Mouse (Mus musculus) myocyte (in vitro differentiated cells): Measurements from ENCODE around the gene Dixdc1. TPM values are rescaled to one million over a fixed set of nuclear protein-coding genes. Genes with fewer than 3 reads are reported as not detected.

Experiments used
- H3K27me3 ChIP-seq: one replicate; pipeline ENCODE4 v1.6.1; 2011; ENCODE audit not compliant: control insufficient read depth, insufficient read depth, insufficient read length
- H3K36me3 ChIP-seq: one replicate; pipeline ENCODE4 v1.6.1; 2011; ENCODE audit not compliant: control insufficient read depth, insufficient read depth
- H3K4me2 ChIP-seq: one replicate; pipeline ENCODE4 v1.6.1; 2011; ENCODE audit warnings: low read depth, control low read depth
- H3K4me3 ChIP-seq: one replicate; pipeline ENCODE4 v1.5.1; 2011; ENCODE audit warnings: mild to moderate bottlenecking, control low read depth, moderate library complexity
- H3K79me2 ChIP-seq: one replicate; pipeline ENCODE4 v1.6.1; 2011; ENCODE audit not compliant: control insufficient read depth, insufficient read depth
- H3ac ChIP-seq: one replicate; pipeline ENCODE4 v1.6.1; 2011; ENCODE audit not compliant: control insufficient read depth, insufficient read length
- CEBPB ChIP-seq: IDR thresholded peaks from 2 replicates; pipeline ENCODE4 v1.6.1; 2011; ENCODE audit warnings: mild to moderate bottlenecking, moderate library complexity; ENCODE audit not compliant: poor library complexity, insufficient read depth, severe bottlenecking
- E2F4 ChIP-seq: IDR thresholded peaks from one replicate; pipeline ENCODE4 v1.6.1; 2011; ENCODE audit warnings: mild to moderate bottlenecking, control low read depth, moderate library complexity; ENCODE audit not compliant: insufficient read depth
- MAX ChIP-seq: IDR thresholded peaks from one replicate; pipeline ENCODE4 v1.6.1; 2011; ENCODE audit warnings: low read depth, mild to moderate bottlenecking, control low read depth
- MYOD1 ChIP-seq, 3 experiments: IDR thresholded peaks; one replicate each; pipeline ENCODE4 v1.6.1; 2011; ENCODE audit warnings: control low read depth in 2 of 3, low read depth in 2 of 3, mild to moderate bottlenecking in 2 of 3, moderate library complexity in 1 of 3; ENCODE audit not compliant: insufficient read length in 2 of 3, control insufficient read depth in 1 of 3
- MYOG ChIP-seq, 3 experiments: IDR thresholded peaks; one replicate each; pipeline ENCODE4 v1.6.1; 2011; ENCODE audit warnings: control low read depth in 2 of 3, low read depth in 2 of 3, mild to moderate bottlenecking in 2 of 3; ENCODE audit not compliant: insufficient read length in 2 of 3, control insufficient read depth in 1 of 3, insufficient read depth in 1 of 3
- POLR2A ChIP-seq: IDR thresholded peaks from one replicate; pipeline ENCODE4 v1.6.1; 2011; ENCODE audit warnings: low read depth, mild to moderate bottlenecking, control low read depth, moderate library complexity; ENCODE audit not compliant: insufficient read length
- POLR2AphosphoS2 ChIP-seq: IDR thresholded peaks from one replicate; pipeline ENCODE4 v1.6.1; 2011; ENCODE audit warnings: low read depth, control low read depth; ENCODE audit not compliant: insufficient read length
- REST ChIP-seq: IDR thresholded peaks from one replicate; pipeline ENCODE4 v1.6.1; 2011; ENCODE audit warnings: mild to moderate bottlenecking, control low read depth, moderate library complexity; ENCODE audit not compliant: insufficient read depth, insufficient read length
- SRF ChIP-seq: IDR thresholded peaks from one replicate; pipeline ENCODE4 v1.6.1; 2011; ENCODE audit warnings: low read depth; ENCODE audit not compliant: control insufficient read depth, insufficient read length
- TCF12 ChIP-seq: IDR thresholded peaks from one replicate; pipeline ENCODE4 v1.6.1; 2011; ENCODE audit warnings: mild to moderate bottlenecking, control low read depth; ENCODE audit not compliant: poor library complexity, insufficient read depth, severe bottlenecking
- TCF3 ChIP-seq: IDR thresholded peaks from one replicate; pipeline ENCODE4 v1.6.1; 2011; ENCODE audit warnings: low read depth, control low read depth; ENCODE audit not compliant: insufficient read length
- USF1 ChIP-seq: IDR thresholded peaks from one replicate; pipeline ENCODE4 v1.6.1; 2011; ENCODE audit warnings: low read depth, mild to moderate bottlenecking, control low read depth, moderate library complexity
- polyA plus RNA-seq: library from polyadenylated mRNA; unstranded; fragments of >200 nt; fragmentation: generic; extraction: Trizol; gene quantifications from one replicate; pipeline ENCODE4 v1.2.1, GENCODE M21; 2012; ENCODE audit warnings: missing spikeins

The Dixdc1 gene
- polyA plus RNA-seq, 1 experiment: 1.1 TPM

DNA sequence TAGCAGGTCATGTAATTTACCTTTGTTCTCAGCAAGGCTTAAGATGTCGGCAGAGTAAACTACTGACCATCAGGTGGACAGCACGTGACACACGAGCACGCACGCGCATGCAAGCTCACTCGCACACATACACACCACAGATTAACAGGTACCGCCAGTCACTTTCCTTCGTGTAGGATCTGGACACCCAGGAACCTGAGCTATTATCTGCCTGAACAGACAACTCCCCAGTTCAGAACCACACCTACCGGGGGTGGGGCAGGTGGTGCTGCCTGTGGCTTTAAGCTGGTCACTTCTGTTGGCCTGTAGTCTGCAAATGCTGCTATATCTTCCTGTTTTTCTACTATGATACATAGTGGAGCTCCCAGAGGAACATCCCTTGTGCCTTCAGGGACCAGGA, 88.8 kb downstream of the Dixdc1 start:
- Histone ChIP-seq H3ac (no peak overlapping the region), H3K79me2 (no peaks in the 10 kb centered on the region), H3K36me3 (peaks cover 41% of the 10 kb centered on the region), H3K4me2 (no peak overlapping the region), H3K4me3 (no peak overlapping the region), H3K27me3 (no peaks in the 10 kb centered on the region)
- TF ChIP-seq MAX (no peak), CEBPB (no peak), TCF12 (no peak), SRF (no peak), MYOG (IDR thresholded peaks at IDR 0.05; ENCODE audit: control insufficient read depth in 1 of 3, insufficient read depth in 1 of 3, insufficient read length in 2 of 3, low read depth in 2 of 3) (no peak), REST (no peak), POLR2A (no peak), POLR2AphosphoS2 (no peak), MYOD1 (IDR thresholded peaks at IDR 0.05; ENCODE audit: control insufficient read depth in 1 of 3, insufficient read length in 2 of 3, low read depth in 2 of 3) (no peak), TCF3 (no peak), E2F4 (no peak), USF1 (no peak)

DNA sequence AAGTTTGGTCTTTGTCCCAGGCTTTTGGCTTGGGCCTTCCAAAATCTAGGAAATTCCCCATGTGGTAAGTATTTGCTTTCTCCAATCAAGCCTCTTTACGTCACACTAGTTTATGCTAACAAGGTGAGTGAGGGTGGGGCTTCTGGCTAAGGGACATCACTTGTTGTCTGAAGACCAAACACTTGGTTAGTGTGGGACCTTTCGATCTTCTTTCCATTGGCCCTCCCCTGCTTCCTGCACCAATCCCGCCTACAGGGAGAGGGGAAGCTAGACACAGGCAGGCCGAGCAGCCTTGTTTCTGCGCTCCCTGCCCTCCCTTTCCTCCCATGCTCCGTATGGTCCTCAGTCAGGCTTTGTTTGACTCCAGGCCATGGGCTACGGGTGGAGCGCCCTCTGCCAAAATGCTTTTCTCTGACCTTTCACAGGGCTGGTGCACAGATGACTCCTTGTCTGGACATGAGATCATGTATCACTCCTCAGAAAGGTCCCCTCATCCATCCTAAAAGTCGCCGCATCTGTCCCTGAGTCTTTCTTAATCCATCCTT, 92.4 kb downstream of the Dixdc1 start:
- Histone ChIP-seq H3K4me2 (no peak overlapping the region), H3K36me3 (peaks cover 39% of the 10 kb centered on the region), H3K79me2 (no peaks in the 10 kb centered on the region), H3K27me3 (no peaks in the 10 kb centered on the region), H3ac (no peak overlapping the region), H3K4me3 (no peak overlapping the region)
- no peak for TF ChIP-seq E2F4
- no peak for TF ChIP-seq MYOG (IDR thresholded peaks at IDR 0.05; ENCODE audit: control insufficient read depth in 1 of 3, insufficient read depth in 1 of 3, insufficient read length in 2 of 3, low read depth in 2 of 3)
- TF ChIP-seq SRF: no peak
- no peak for TF ChIP-seq TCF3
- no peak for TF ChIP-seq POLR2AphosphoS2
- no peak for TF ChIP-seq MAX
- TF ChIP-seq CEBPB: no peak

DNA sequence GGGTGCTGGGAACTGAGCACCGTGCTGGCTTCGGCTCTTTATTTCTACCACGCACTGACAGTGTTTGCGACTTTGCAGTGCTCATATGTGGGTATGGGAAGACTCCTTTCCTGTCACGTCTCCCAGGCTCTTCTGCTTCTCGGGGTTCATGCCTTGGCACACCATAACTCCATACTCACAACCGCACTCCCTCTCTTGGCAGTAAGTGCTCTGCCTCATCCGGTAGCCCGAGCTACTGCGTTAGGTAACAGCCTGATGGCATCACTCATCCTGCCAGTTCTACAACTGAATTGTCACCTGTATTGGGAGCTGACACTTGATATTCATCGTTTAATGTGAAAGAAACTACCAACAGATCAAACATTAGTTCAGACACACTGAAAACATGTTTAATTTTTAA, 105.0 kb downstream of the Dixdc1 start:
- Histone ChIP-seq H3ac (no peak overlapping the region), H3K27me3 (no peaks in the 10 kb centered on the region), H3K4me2 (no peak overlapping the region), H3K4me3 (no peak overlapping the region), H3K36me3 (peaks cover 14% of the 10 kb centered on the region), H3K79me2 (no peaks in the 10 kb centered on the region)
- TF ChIP-seq SRF: no peak
- TF ChIP-seq USF1: no peak
- no peak for TF ChIP-seq MYOG (IDR thresholded peaks at IDR 0.05; ENCODE audit: control insufficient read depth in 1 of 3, insufficient read depth in 1 of 3, insufficient read length in 2 of 3, low read depth in 2 of 3)
- no peak for TF ChIP-seq TCF3
- no peak for TF ChIP-seq POLR2A
- no peak for TF ChIP-seq POLR2AphosphoS2
- TF ChIP-seq CEBPB: no peak
- TF ChIP-seq MYOD1 (IDR thresholded peaks at IDR 0.05; ENCODE audit: control insufficient read depth in 1 of 3, insufficient read length in 2 of 3, low read depth in 2 of 3): no peak
- TF ChIP-seq E2F4: no peak
- no peak for TF ChIP-seq TCF12
- no peak for TF ChIP-seq MAX
- TF ChIP-seq REST: no peak

DNA sequence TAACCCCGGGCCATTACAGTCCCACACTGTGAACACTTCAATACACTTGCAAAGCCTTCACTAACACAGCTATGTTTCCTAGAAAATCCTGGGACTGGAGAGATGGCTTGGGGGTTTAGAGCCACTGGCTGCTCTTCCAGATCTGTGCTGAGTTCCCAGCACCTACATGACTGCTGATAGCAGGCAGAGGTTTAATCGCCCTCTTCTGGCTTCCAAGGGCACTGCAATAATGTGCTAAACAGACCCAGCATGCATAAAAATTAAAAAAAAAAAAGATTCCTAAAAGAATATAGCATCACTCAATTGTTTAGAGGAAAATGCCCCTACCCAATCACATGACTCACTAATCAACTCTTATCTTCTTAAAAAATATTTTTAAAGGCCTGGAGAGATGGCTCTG, 106.3 kb downstream of the Dixdc1 start:
- Histone ChIP-seq H3ac (no peak overlapping the region), H3K36me3 (peaks cover 14% of the 10 kb centered on the region), H3K27me3 (no peaks in the 10 kb centered on the region), H3K79me2 (no peaks in the 10 kb centered on the region), H3K4me2 (no peak overlapping the region), H3K4me3 (no peak overlapping the region)
- TF ChIP-seq MYOD1 (IDR thresholded peaks at IDR 0.05; ENCODE audit: control insufficient read depth in 1 of 3, insufficient read length in 2 of 3, low read depth in 2 of 3) (no peak), MAX (no peak), SRF (no peak), USF1 (no peak), TCF12 (no peak), POLR2A (no peak), CEBPB (no peak), REST (no peak), POLR2AphosphoS2 (no peak), E2F4 (no peak), MYOG (IDR thresholded peaks at IDR 0.05; ENCODE audit: control insufficient read depth in 1 of 3, insufficient read depth in 1 of 3, insufficient read length in 2 of 3, low read depth in 2 of 3) (no peak), TCF3 (no peak)
